Mouse (Mus musculus) left cerebral cortex, postnatal 25 days (tissue): Measurements from ENCODE around the gene Tmco3. TPM values are rescaled to one million over a fixed set of nuclear protein-coding genes. Genes with fewer than 3 reads are reported as not detected.
A peak's percentile ranks its signal among the peaks of the same experiment; 100 is the strongest.

Source experiments
- DNase-seq, 2 experiments: peaks; one replicate each; pipeline ENCODE4 v3.0.0; 2022; ENCODE audit warnings: low spot score in 2 of 2, mixed read lengths in 1 of 2
- intact Hi-C: fragments of 180-260 bp; cut with DNase I; formaldehyde crosslinking; loops from one replicate; pipeline ENCODE4 v1.15.1; 2025
- total RNA-seq, 2 experiments: library from RNA; stranded (reverse); gene quantifications; 2 replicates each; pipeline ENCODE4 v1.2.3; 2021

Tmco3 gene
- 10 to 100 TPM; 48.0 to 56.1 TPM for total RNA-seq

GRCm38 (mm10) chr8:13287692-13288623, at the start of gene Tmco3, which contains the start of gene Dcun1d2:
Gene Tmco3 (plus strand): TSS chr8:13288190.
Gene Dcun1d2 (minus strand): TSS chr8:13288131.
- intact Hi-C loops: no loop called here
- DNase-seq: peak; percentile 96 to 98

- intact Hi-C loops: no loop called here
Measured at GRCm38 (mm10) chr8:13240055-13240454, 47.9 kb upstream of the Tmco3 start.

GRCm38 (mm10) chr8:13240691-13241090, 47.3 kb upstream of the Tmco3 start:
- intact Hi-C loops: no loop called here

More at GRCm38 (mm10) chr8:13240055-13240454, 47.9 kb upstream of the Tmco3 start:
- DNase-seq: no peak

GRCm38 (mm10) chr8:13242985-13243870, 44.8 kb upstream of the Tmco3 start:
- no peak for DNase-seq
- intact Hi-C loops: no loop called here

More at GRCm38 (mm10) chr8:13240691-13241090, 47.3 kb upstream of the Tmco3 start:
- no peak for DNase-seq

- intact Hi-C loops: no loop called here
Measured at GRCm38 (mm10) chr8:13244343-13244880, 43.6 kb upstream of the Tmco3 start.

GRCm38 (mm10) chr8:13252837-13253236, 35.2 kb upstream of the Tmco3 start:
- intact Hi-C loops: loop anchor here (5.0 kb wide), 1 partner anchor 76 kb away; no protein-coding TSS in a partner anchor
- no peak for DNase-seq

More at GRCm38 (mm10) chr8:13244343-13244880, 43.6 kb upstream of the Tmco3 start:
- DNase-seq: no peak

GRCm38 (mm10) chr8:13253413-13253812, 34.6 kb upstream of the Tmco3 start:
- no peak for DNase-seq
- intact Hi-C loops: loop anchor here (5.0 kb wide), 1 partner anchor 76 kb away; no protein-coding TSS in a partner anchor

GRCm38 (mm10) chr8:13254019-13254418, 34.0 kb upstream of the Tmco3 start, which contains the start of gene Adprhl1:
Gene Adprhl1 (minus strand): TSS chr8:13254162.
- peak; percentile 74 to 80 for DNase-seq
- intact Hi-C loops: loop anchor here (5.0 kb wide), 1 partner anchor 77 kb away; no protein-coding TSS in a partner anchor

GRCm38 (mm10) chr8:13263376-13263775, 24.6 kb upstream of the Tmco3 start:
- no peak for DNase-seq
- intact Hi-C loops: no loop called here

GRCm38 (mm10) chr8:13267566-13267965, 20.4 kb upstream of the Tmco3 start:
- DNase-seq: no peak
- intact Hi-C loops: no loop called here

GRCm38 (mm10) chr8:13272834-13273233, 15.2 kb upstream of the Tmco3 start:
- DNase-seq: no peak
- intact Hi-C loops: no loop called here

- intact Hi-C loops: no loop called here
- DNase-seq: no peak
Measured at GRCm38 (mm10) chr8:13276941-13277447, 11.0 kb upstream of the Tmco3 start.

GRCm38 (mm10) chr8:13283200-13283599, 4.8 kb upstream of the Tmco3 start:
- intact Hi-C loops: no loop called here

GRCm38 (mm10) chr8:13287304-13287691, 692 bp upstream of the Tmco3 start:
- DNase-seq: peak; percentile 79
- intact Hi-C loops: no loop called here

More at GRCm38 (mm10) chr8:13283200-13283599, 4.8 kb upstream of the Tmco3 start:
- no peak for DNase-seq

- intact Hi-C loops: no loop called here
- no peak for DNase-seq
Measured at GRCm38 (mm10) chr8:13288646-13289045, 656 bp downstream of the Tmco3 start.

GRCm38 (mm10) chr8:13292364-13292763, 4.4 kb downstream of the Tmco3 start:
- intact Hi-C loops: no loop called here
- peak; percentile 63 to 78 for DNase-seq

GRCm38 (mm10) chr8:13293677-13294470, 5.9 kb downstream of the Tmco3 start:
- no peak for DNase-seq
- intact Hi-C loops: no loop called here

- intact Hi-C loops: no loop called here
- DNase-seq: no peak
Measured at GRCm38 (mm10) chr8:13299571-13299970, 11.6 kb downstream of the Tmco3 start.
